Mouse (Mus musculus) gastrocnemius, adult 2 months (tissue): ENCODE results near the gene Mrpl23. TPM values are rescaled to one million over a fixed set of nuclear protein-coding genes. Genes with fewer than 3 reads are reported as not detected.

Experiments
- DNase-seq: peaks from one replicate; pipeline ENCODE4 v3.0.0; 2022
- H3K27ac ChIP-seq: fragments of 200-600 bp; 2 replicates; pipeline ENCODE4 v1.8.1; 2022; ENCODE audit warnings: mild to moderate bottlenecking
- H3K4me3 ChIP-seq: fragments of 200-600 bp; 2 replicates; pipeline ENCODE4 v1.8.1; 2022; ENCODE audit warnings: mild to moderate bottlenecking, moderate library complexity
- CTCF ChIP-seq: fragments of 200-600 bp; IDR thresholded peaks from 2 replicates; pipeline ENCODE4 v1.8.1; 2022; ENCODE audit warnings: antibody characterized with exemption, mild to moderate bottlenecking, moderate library complexity
- intact Hi-C: fragments of 180-260 bp; cut with DNase I; formaldehyde crosslinking; loops from one replicate; pipeline ENCODE4 v1.15.1; 2025
- total RNA-seq, 2 experiments: library from RNA; stranded (reverse); gene quantifications; 2 replicates each; pipeline ENCODE4 v1.2.3; 2021

The Mrpl23 gene
- total RNA-seq, 2 experiments from 2014 or later: 0.89 to 1.4 TPM

DNA sequence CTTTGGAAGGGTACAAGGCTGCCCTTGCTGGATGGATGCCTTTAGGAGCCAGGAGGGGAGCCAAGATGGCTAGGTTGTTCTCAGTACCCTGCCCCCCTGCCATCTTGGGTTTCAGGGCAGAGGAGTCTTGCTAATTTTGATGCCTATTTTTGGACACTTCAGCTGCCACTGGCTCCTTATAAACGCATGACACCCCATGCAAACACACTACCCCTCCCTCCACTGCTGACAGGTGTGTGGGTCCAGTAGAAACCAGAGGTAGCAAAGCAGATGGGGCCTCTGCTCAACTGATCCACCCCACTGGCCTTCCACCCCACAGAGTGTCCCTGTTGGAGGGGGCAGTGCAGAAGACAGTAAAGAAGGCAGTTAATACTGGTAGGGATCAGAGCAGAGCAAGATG, 32.5 kb upstream of the Mrpl23 start:
- DNase-seq: peak; percentile 90

GRCm38 (mm10) chr7:142503206-142503605, 29.3 kb upstream of the Mrpl23 start:
- TF ChIP-seq CTCF: no peak
- peak; percentile 54 for DNase-seq
- intact Hi-C loops: no loop called here
- H3K27ac ChIP-seq: peak overlapping the region; percentile 98
- peak overlapping the region; percentile 86 for H3K4me3 ChIP-seq

More for the DNA sequence above, 32.5 kb upstream of the Mrpl23 start:
- TF ChIP-seq CTCF: no peak
- peak overlapping the region; percentile 86 for H3K4me3 ChIP-seq
- peak overlapping the region; percentile 98 for H3K27ac ChIP-seq
- intact Hi-C loops: no loop called here

DNA sequence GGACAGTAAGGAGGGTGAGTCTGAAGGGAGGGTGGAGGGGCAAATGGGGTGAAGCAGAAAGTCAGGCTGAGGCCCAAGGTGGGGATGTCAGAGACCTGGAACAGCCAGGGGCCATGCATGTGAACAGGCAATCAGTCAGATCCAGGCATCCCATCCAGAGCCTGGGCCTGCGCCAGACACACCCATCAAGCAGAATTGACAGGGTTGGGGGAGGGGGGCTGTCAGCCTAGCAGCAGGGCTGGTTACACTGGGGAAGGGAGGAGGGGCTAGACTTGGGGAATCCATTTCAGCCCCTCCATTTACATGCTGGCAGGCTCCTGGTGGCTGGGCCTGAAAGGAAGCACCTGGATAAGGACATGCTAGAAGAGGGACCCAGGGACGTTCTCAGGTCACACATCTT, 26.5 kb upstream of the Mrpl23 start:
- peak; percentile 82 for DNase-seq
- intact Hi-C loops: no loop called here
- peak overlapping the region; percentile 98 for H3K27ac ChIP-seq

GRCm38 (mm10) chr7:142506501-142506900, 26.0 kb upstream of the Mrpl23 start:
- H3K27ac ChIP-seq: peak overlapping the region; percentile 98
- peak overlapping the region; percentile 86 for H3K4me3 ChIP-seq
- TF ChIP-seq CTCF: no peak
- peak; percentile 66 for DNase-seq
- intact Hi-C loops: no loop called here

More for the DNA sequence above, 26.5 kb upstream of the Mrpl23 start:
- TF ChIP-seq CTCF: no peak
- peak overlapping the region; percentile 86 for H3K4me3 ChIP-seq

- intact Hi-C loops: no loop called here
- peak; percentile 47 for DNase-seq
- peak overlapping the region; percentile 98 for H3K27ac ChIP-seq
- peak overlapping the region; percentile 86 for H3K4me3 ChIP-seq
- TF ChIP-seq CTCF: no peak
Measured at GRCm38 (mm10) chr7:142507453-142507852, 25.0 kb upstream of the Mrpl23 start.

DNA sequence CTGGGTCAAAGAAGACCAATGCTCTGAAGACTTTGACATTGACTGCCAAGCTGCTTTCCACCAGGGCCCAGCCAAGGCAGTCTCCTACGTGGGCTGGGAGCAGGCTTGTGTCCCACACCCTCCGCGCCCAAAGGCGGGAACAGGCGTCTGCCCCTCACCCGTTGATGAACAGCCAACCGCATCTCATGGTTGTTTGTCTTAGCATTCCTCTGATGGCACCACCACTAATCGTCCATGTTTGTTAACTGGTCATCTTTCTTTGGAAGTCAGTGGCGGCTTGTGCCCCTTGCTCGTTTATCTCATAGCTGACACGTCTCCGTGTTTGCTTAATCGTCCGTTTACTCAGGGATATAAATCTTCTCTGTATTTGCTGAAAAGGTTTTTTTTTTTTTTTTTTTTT, 23.0 kb upstream of the Mrpl23 start:
- Histone ChIP-seq H3K4me3 (peak overlapping the region; percentile 86), H3K27ac (peak overlapping the region; percentile 70)
- TF ChIP-seq CTCF: no peak
- peak; percentile 65 for DNase-seq
- intact Hi-C loops: no loop called here

DNA sequence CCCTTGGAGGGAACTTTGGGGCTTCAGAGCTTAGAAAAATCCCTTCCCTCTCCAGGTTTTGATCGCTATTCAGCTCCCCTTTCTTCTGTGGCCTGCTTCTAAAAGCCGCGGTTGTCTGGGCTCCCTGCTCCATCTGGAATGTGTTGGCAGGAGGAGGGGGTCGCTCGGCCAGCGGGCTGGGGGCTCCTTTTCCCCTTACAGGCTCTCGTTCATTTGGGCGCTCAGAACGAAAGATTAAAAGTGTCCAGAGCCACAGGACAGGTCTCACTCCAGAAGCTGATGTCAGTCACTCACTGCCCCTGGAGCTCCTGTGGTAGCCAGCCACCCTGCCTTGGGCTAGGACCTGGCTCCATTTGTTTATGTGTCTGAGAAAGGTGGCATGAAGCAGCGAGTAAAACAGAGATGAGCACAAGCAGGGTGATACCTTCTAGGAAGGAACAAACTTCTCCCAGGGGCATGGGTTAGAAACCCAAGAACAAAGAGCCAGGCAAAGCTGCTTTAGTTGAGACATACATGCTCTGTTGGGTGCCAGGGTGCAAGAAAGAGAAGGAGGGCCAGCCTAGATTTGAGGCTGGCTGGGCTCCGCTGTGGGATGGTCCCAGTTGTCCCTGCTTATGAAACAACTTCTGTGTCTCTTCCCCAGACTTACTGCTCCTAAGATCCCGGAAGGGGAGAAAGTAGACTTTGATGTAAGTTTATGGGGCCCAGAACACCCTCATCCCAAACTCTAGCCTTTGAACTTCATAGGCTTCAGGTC, 22.3 kb upstream of the Mrpl23 start:
- peak; percentile 43 for DNase-seq
- peak overlapping the region; percentile 70 for H3K27ac ChIP-seq
- H3K4me3 ChIP-seq: peak overlapping the region; percentile 11; the same call in 1 of the 2 replicates
- intact Hi-C loops: no loop called here
- no peak for TF ChIP-seq CTCF

DNA sequence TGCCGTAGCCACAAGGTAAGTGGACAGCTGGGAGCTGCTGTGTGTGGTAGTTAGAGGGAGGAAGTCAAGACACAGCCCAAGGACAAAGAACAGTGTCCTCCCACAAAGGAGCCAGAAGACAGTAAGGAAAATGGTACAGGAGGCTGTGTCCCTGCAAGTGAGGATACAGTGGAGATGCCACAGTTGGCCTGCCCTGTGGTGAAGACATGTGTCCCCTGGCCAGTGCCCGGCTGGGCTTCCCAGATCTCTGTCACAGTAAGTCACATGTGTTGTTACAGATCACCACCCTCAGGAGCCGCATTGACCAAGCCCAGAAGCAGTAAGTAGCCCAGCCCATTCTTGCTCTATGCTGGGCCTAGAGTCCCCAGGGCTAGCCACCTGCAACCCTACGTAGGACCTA, 18.4 kb upstream of the Mrpl23 start:
- H3K27ac ChIP-seq: peak overlapping the region; percentile 55
- no peak for TF ChIP-seq CTCF
- no peak overlapping the region for H3K4me3 ChIP-seq
- intact Hi-C loops: no loop called here
- peak; percentile 39 for DNase-seq

GRCm38 (mm10) chr7:142516221-142516978, 16.1 kb upstream of the Mrpl23 start:
- Histone ChIP-seq H3K4me3 (no peak overlapping the region), H3K27ac (peak overlapping the region; percentile 43)
- intact Hi-C loops: no loop called here
- DNase-seq: peak; percentile 70
- no peak for TF ChIP-seq CTCF

GRCm38 (mm10) chr7:142517531-142517930, 15.0 kb upstream of the Mrpl23 start:
- Histone ChIP-seq H3K27ac (no peak overlapping the region; the same call in 1 of the 2 replicates), H3K4me3 (no peak overlapping the region)
- peak; percentile 63 for DNase-seq
- no peak for TF ChIP-seq CTCF
- intact Hi-C loops: no loop called here

DNA sequence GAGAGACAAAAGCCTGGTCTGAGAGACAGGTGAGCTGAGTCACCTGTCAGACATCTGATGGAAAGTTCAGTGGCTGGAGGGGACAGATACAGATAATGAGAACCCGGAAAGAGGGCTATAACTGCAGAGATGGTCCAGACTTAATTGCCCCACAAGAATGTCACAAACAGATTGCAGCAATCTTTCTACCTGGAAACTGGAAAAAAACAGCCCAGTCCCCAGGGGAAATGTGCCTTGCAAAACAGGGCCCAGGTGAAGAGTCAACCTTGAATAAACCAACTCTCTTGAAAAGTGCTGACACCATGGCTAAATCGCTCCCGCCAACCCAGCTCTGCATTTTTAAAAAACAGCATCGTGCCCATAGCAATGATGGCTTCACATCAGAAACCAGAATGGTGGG, 12.2 kb upstream of the Mrpl23 start:
- intact Hi-C loops: loop anchor here (5.0 kb wide), 2 partner anchors 62 to 152 kb away; no protein-coding TSS in a partner anchor
- Histone ChIP-seq H3K4me3 (no peak overlapping the region), H3K27ac (no peak overlapping the region)
- no peak for TF ChIP-seq CTCF
- DNase-seq: no peak

DNA sequence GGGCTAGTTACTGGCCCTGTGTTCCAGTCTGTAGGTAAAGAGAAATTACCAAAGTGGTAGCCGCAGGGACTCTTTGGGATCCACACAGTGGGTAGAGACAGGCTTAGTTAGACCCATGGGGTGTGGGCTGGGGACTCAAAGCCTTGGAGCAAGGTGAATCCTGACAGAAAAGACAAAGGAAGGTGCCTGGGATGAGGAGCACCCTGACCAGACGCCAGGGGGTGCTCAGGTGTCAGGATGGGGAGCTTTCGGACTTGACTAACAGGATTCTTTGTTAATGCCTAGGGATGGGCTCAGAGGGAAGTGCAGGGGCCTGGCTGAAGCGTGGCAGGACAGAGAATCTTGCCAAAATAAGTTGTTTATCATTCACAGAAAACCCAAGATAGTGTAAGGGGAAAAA, 10.1 kb upstream of the Mrpl23 start:
- intact Hi-C loops: loop anchor here (5.0 kb wide), 2 partner anchors 60 to 150 kb away; no protein-coding TSS in a partner anchor
- TF ChIP-seq CTCF: peak; percentile 70
- peak; percentile 65 for DNase-seq

More for the DNA sequence above, 10.1 kb upstream of the Mrpl23 start:
- Histone ChIP-seq H3K4me3 (no peak overlapping the region), H3K27ac (no peak overlapping the region)
